Mouse (Mus musculus) erythroid progenitor cell, adult 5-6 weeks (primary cell): ENCODE measurements around the gene Myh14. TPM values are rescaled to one million over a fixed set of nuclear protein-coding genes. Genes with fewer than 3 reads are reported as not detected.

ENCODE experiments used
- total RNA-seq, 2 experiments: library from RNA; stranded (forward) in 1 of 2; stranded (reverse) in 1 of 2; fragments of 150-400 nt in 1 of 2; fragments of 186-747, 209-891 nt in 1 of 2; gene quantifications; 2 replicates each; pipeline versions ENCODE4 v1.2.3 to v1.2.4; 2015 to 2017; ENCODE audit warnings: low replicate concordance in 2 of 2

Gene Myh14
- total RNA-seq, 2 experiments from 2014 or later = 0.08 TPM; not detected in 1

Other genes starting within 250 kb of the Myh14 start
- not detected in 2 replicates for gene Lrrc4b, start 241.8 kb downstream of the Myh14 start, total RNA-seq (2015; ENCODE audit: low replicate concordance)
- not detected in 2 replicates for gene Lrrc4b, start 241.8 kb downstream of the Myh14 start, total RNA-seq (2017; ENCODE audit: low replicate concordance)
- not detected in 2 replicates for gene Aspdh, start 205.5 kb downstream of the Myh14 start, total RNA-seq (2015; ENCODE audit: low replicate concordance)
- 1.4 TPM in 1 of 2 replicates, not detected in the other for gene Aspdh, start 205.5 kb downstream of the Myh14 start, total RNA-seq (2017; ENCODE audit: low replicate concordance)
- gene Josd2, start 202.9 kb downstream of the Myh14 start, total RNA-seq (2015; ENCODE audit: low replicate concordance) = 130 and 183 TPM in 2 replicates
- gene Josd2, start 202.9 kb downstream of the Myh14 start, total RNA-seq (2017; ENCODE audit: low replicate concordance) = 122 and 124 TPM in 2 replicates
- 81.7 and 90.1 TPM in 2 replicates for gene Emc10, start 174.3 kb downstream of the Myh14 start, total RNA-seq (2015; ENCODE audit: low replicate concordance)
- gene Emc10, start 174.3 kb downstream of the Myh14 start, total RNA-seq (2017; ENCODE audit: low replicate concordance) = 43.7 and 56.1 TPM in 2 replicates
- not detected in 2 replicates for gene Fam71e1, start 174.3 kb downstream of the Myh14 start, total RNA-seq (2015; ENCODE audit: low replicate concordance)
- not detected in 2 replicates for gene Fam71e1, start 174.3 kb downstream of the Myh14 start, total RNA-seq (2017; ENCODE audit: low replicate concordance)
- gene Mybpc2, start 146.2 kb downstream of the Myh14 start, total RNA-seq (2015; ENCODE audit: low replicate concordance) = 1.3 TPM in 1 of 2 replicates, not detected in the other
- not detected in 2 replicates for gene Mybpc2, start 146.2 kb downstream of the Myh14 start, total RNA-seq (2017; ENCODE audit: low replicate concordance)
- gene Spib, start 138.8 kb downstream of the Myh14 start, total RNA-seq (2015; ENCODE audit: low replicate concordance) = 24.3 and 27.0 TPM in 2 replicates
- 15.3 and 17.3 TPM in 2 replicates for gene Spib, start 138.8 kb downstream of the Myh14 start, total RNA-seq (2017; ENCODE audit: low replicate concordance)
- 62.9 and 75.7 TPM in 2 replicates for gene Pold1, start 122.0 kb downstream of the Myh14 start, total RNA-seq (2015; ENCODE audit: low replicate concordance)
- 39.6 and 53.8 TPM in 2 replicates for gene Pold1, start 122.0 kb downstream of the Myh14 start, total RNA-seq (2017; ENCODE audit: low replicate concordance)
- gene Nr1h2, start 116.9 kb downstream of the Myh14 start, total RNA-seq (2015; ENCODE audit: low replicate concordance) = 57.3 and 105 TPM in 2 replicates
- gene Nr1h2, start 116.9 kb downstream of the Myh14 start, total RNA-seq (2017; ENCODE audit: low replicate concordance) = 59.3 and 81.4 TPM in 2 replicates
- 55.5 and 84.3 TPM in 2 replicates for gene Napsa, start 98.5 kb downstream of the Myh14 start, total RNA-seq (2015; ENCODE audit: low replicate concordance)
- gene Napsa, start 98.5 kb downstream of the Myh14 start, total RNA-seq (2017; ENCODE audit: low replicate concordance) = 12.2 and 12.7 TPM in 2 replicates
- gene Kcnc3, start 80.2 kb downstream of the Myh14 start, total RNA-seq (2015; ENCODE audit: low replicate concordance) = not detected in 2 replicates
- gene Kcnc3, start 80.2 kb downstream of the Myh14 start, total RNA-seq (2017; ENCODE audit: low replicate concordance) = not detected in 2 replicates
- gene Izumo2, start 37.9 kb upstream of the Myh14 start, total RNA-seq (2015; ENCODE audit: low replicate concordance) = not detected in 2 replicates
- not detected in 2 replicates for gene Izumo2, start 37.9 kb upstream of the Myh14 start, total RNA-seq (2017; ENCODE audit: low replicate concordance)
- gene Vrk3, start 77.6 kb upstream of the Myh14 start, total RNA-seq (2015; ENCODE audit: low replicate concordance) = 36.0 and 58.7 TPM in 2 replicates
- 23.4 and 41.2 TPM in 2 replicates for gene Vrk3, start 77.6 kb upstream of the Myh14 start, total RNA-seq (2017; ENCODE audit: low replicate concordance)
- 1.1 and 4.6 TPM in 2 replicates for gene Zfp473, start 80.2 kb upstream of the Myh14 start, total RNA-seq (2015; ENCODE audit: low replicate concordance)
- gene Zfp473, start 80.2 kb upstream of the Myh14 start, total RNA-seq (2017; ENCODE audit: low replicate concordance) = 3.3 and 11.9 TPM in 2 replicates
- 11.7 and 23.4 TPM in 2 replicates for gene Nup62, start 145.2 kb upstream of the Myh14 start, total RNA-seq (2015; ENCODE audit: low replicate concordance)
- gene Nup62, start 145.2 kb upstream of the Myh14 start, total RNA-seq (2017; ENCODE audit: low replicate concordance) = 37.4 and 39.4 TPM in 2 replicates
- gene Il4i1, start 145.5 kb upstream of the Myh14 start, total RNA-seq (2015; ENCODE audit: low replicate concordance) = 0.72 and 2.1 TPM in 2 replicates
- 2.6 and 3.1 TPM in 2 replicates for gene Il4i1, start 145.5 kb upstream of the Myh14 start, total RNA-seq (2017; ENCODE audit: low replicate concordance)
- gene Atf5, start 145.8 kb upstream of the Myh14 start, total RNA-seq (2015; ENCODE audit: low replicate concordance) = 3.4 TPM in 1 of 2 replicates, not detected in the other
- 2.1 and 2.8 TPM in 2 replicates for gene Atf5, start 145.8 kb upstream of the Myh14 start, total RNA-seq (2017; ENCODE audit: low replicate concordance)
- 1.8 and 3.8 TPM in 2 replicates for gene Akt1s1, start 178.1 kb upstream of the Myh14 start, total RNA-seq (2015; ENCODE audit: low replicate concordance)
- gene Akt1s1, start 178.1 kb upstream of the Myh14 start, total RNA-seq (2017; ENCODE audit: low replicate concordance) = 3.7 and 27.8 TPM in 2 replicates
- 6.8 and 58.3 TPM in 2 replicates for gene Tbc1d17, start 178.2 kb upstream of the Myh14 start, total RNA-seq (2015; ENCODE audit: low replicate concordance)
- gene Tbc1d17, start 178.2 kb upstream of the Myh14 start, total RNA-seq (2017; ENCODE audit: low replicate concordance) = 18.0 and 35.8 TPM in 2 replicates
- gene Pnkp, start 186.3 kb upstream of the Myh14 start, total RNA-seq (2015; ENCODE audit: low replicate concordance) = 29.6 and 36.0 TPM in 2 replicates
- gene Pnkp, start 186.3 kb upstream of the Myh14 start, total RNA-seq (2017; ENCODE audit: low replicate concordance) = 30.9 and 58.2 TPM in 2 replicates
- gene Ptov1, start 198.9 kb upstream of the Myh14 start, total RNA-seq (2015; ENCODE audit: low replicate concordance) = 16.9 and 18.4 TPM in 2 replicates
- 1.8 and 4.8 TPM in 2 replicates for gene Ptov1, start 198.9 kb upstream of the Myh14 start, total RNA-seq (2017; ENCODE audit: low replicate concordance)
- gene Med25, start 221.9 kb upstream of the Myh14 start, total RNA-seq (2015; ENCODE audit: low replicate concordance) = 10.1 and 18.0 TPM in 2 replicates
- 8.0 and 11.3 TPM in 2 replicates for gene Med25, start 221.9 kb upstream of the Myh14 start, total RNA-seq (2017; ENCODE audit: low replicate concordance)
- gene Fuz, start 225.2 kb upstream of the Myh14 start, total RNA-seq (2015; ENCODE audit: low replicate concordance) = 2.5 and 6.5 TPM in 2 replicates
- 4.5 and 6.7 TPM in 2 replicates for gene Fuz, start 225.2 kb upstream of the Myh14 start, total RNA-seq (2017; ENCODE audit: low replicate concordance)